Mouse (Mus musculus) heart, postnatal 14 days (tissue): ENCODE results near the gene Cd209a. TPM values are rescaled to one million over a fixed set of nuclear protein-coding genes. Genes with fewer than 3 reads are reported as not detected.
"Not testable (repeated sequence)": the region's sequence is repeated elsewhere in the genome, so short reads cannot be mapped to it uniquely, and the experiment has no call there.

ENCODE experiments used
- DNase-seq, 2 experiments: peaks; one replicate each; pipeline ENCODE4 v3.0.0; 2021 to 2022
- intact Hi-C: fragments of 180-260 bp; cut with DNase I; formaldehyde crosslinking; loops from one replicate; pipeline ENCODE4 v1.15.1; 2025
- long read RNA-seq, 2 experiments: library from polyadenylated mRNA; stranded (forward); transcript quantifications; one replicate each; pipeline ENCODE4 v2.0.0; 2021
- microRNA-seq, 2 experiments: library from miRNA; unstranded; fragments of <30 nt; microRNA quantifications; one replicate each; pipeline ENCODE4 v1.2.0; 2021 to 2022
- total RNA-seq, 2 experiments: library from RNA; stranded (reverse); gene quantifications; 2 replicates each; pipeline ENCODE4 v1.2.3; 2021

Gene Cd209a
- total RNA-seq, result under 1 TPM; 0.19 to 0.27 TPM
- long read RNA-seq, experiment 1, partial matches to known transcripts, result 0 of 1 reads
- long read RNA-seq, experiment 1, other reads (novel, unspliced or antisense), result 0 of 1 reads
- long read RNA-seq, experiment 2, result 0 reads

GRCm38 (mm10) chr8:3748761-3749160 is at the start of gene Cd209a:
Gene Cd209a (minus strand): TSS chr8:3748984.
- intact Hi-C loops, result no loop called here

GRCm38 (mm10) chr8:3768641-3769040 is 19.9 kb upstream of the Cd209a start:
- DNase-seq, intact Hi-C loops: not testable (repeated sequence)

More at GRCm38 (mm10) chr8:3748761-3749160, at the start of gene Cd209a:
- DNase-seq, result no peak

- DNase-seq, result peak; percentile 79 to 84
- intact Hi-C loops, result no loop called here
These were observed 5.6 kb upstream of the Cd209a start for GRCm38 (mm10) chr8:3754261-3754850.

- intact Hi-C loops, result no loop called here
- DNase-seq, result no peak
These were observed 11.8 kb downstream of the Cd209a start for GRCm38 (mm10) chr8:3736947-3737346.

- intact Hi-C loops, result no loop called here
These were observed 13.2 kb downstream of the Cd209a start for GRCm38 (mm10) chr8:3735599-3735998.

GRCm38 (mm10) chr8:3734084-3734483 is 14.7 kb downstream of the Cd209a start:
- intact Hi-C loops, result no loop called here

More at GRCm38 (mm10) chr8:3735599-3735998, 13.2 kb downstream of the Cd209a start:
- DNase-seq, result no peak

GRCm38 (mm10) chr8:3721041-3721440 is 27.7 kb downstream of the Cd209a start:
- intact Hi-C loops, result no loop called here
- no peak for DNase-seq

More at GRCm38 (mm10) chr8:3734084-3734483, 14.7 kb downstream of the Cd209a start:
- DNase-seq, result no peak

GRCm38 (mm10) chr8:3720551-3720950 is 28.2 kb downstream of the Cd209a start, which contains the start of gene Clec4g:
Gene Clec4g (minus strand): TSS chr8:3720651.
- intact Hi-C loops, result no loop called here
- DNase-seq, result no peak

GRCm38 (mm10) chr8:3718559-3718958 is 30.2 kb downstream of the Cd209a start:
- intact Hi-C loops, result loop anchor here (5.0 kb wide), 2 partner anchors 239 to 869 kb away; no protein-coding TSS in a partner anchor
- peak; percentile 71 to 80 for DNase-seq

- intact Hi-C loops, result loop anchor here (5.0 kb wide), 2 partner anchors 240 to 870 kb away; no protein-coding TSS in a partner anchor
- DNase-seq, result peak in 1 of 2 experiments; percentile 23
These were observed 31.3 kb downstream of the Cd209a start for GRCm38 (mm10) chr8:3717321-3717954.

GRCm38 (mm10) chr8:3711646-3712045 is 37.1 kb downstream of the Cd209a start:
- intact Hi-C loops, result no loop called here

GRCm38 (mm10) chr8:3710312-3710711 is 38.5 kb downstream of the Cd209a start:
- intact Hi-C loops, result no loop called here
- no peak for DNase-seq

More at GRCm38 (mm10) chr8:3711646-3712045, 37.1 kb downstream of the Cd209a start:
- no peak for DNase-seq

- DNase-seq, result no peak
- intact Hi-C loops, result no loop called here
These were observed 41.2 kb downstream of the Cd209a start for GRCm38 (mm10) chr8:3707611-3708010.

- intact Hi-C loops, result no loop called here
- DNase-seq, result no peak
These were observed 43.1 kb downstream of the Cd209a start for GRCm38 (mm10) chr8:3705711-3706110.

- no peak for DNase-seq
- intact Hi-C loops, result no loop called here
These were observed 47.3 kb downstream of the Cd209a start for GRCm38 (mm10) chr8:3701491-3701890.

- no peak for DNase-seq
- intact Hi-C loops, result no loop called here
These were observed 54.7 kb downstream of the Cd209a start, which contains the start of gene Fcer2a for GRCm38 (mm10) chr8:3694121-3694520. Gene Fcer2a (minus strand): TSS chr8:3694175.

Small RNA genes within 50 kb of the gene (microRNA-seq; reads per million reads assigned to microRNA genes)
- 0 reads per million in 2 experiments for gene Gm24934

Other genes with a start within 250 kb of the Cd209a start
- gene Mcoln1, start 248.5 kb downstream of the Cd209a start, total RNA-seq, result 10 to 100 TPM; 23.8 to 26.4 TPM
- gene Pnpla6, start 233.6 kb downstream of the Cd209a start, total RNA-seq, result 10 to 100 TPM; 12.3 to 14.0 TPM
- gene C330021F23Rik, start 181.0 kb downstream of the Cd209a start, total RNA-seq, result under 1 TPM; 0.43 to 0.51 TPM
- 1 to 10 TPM in 1 of 2 experiments, under 1 TPM in 1; 0.37 to 1.8 TPM for gene Camsap3, start 161.7 kb downstream of the Cd209a start, total RNA-seq
- gene Xab2, start 127.7 kb downstream of the Cd209a start, total RNA-seq, result 10 to 100 TPM; 18.4 to 19.3 TPM
- 10 to 100 TPM; 61.7 to 66.4 TPM for gene Pet100, start 127.4 kb downstream of the Cd209a start, total RNA-seq
- not detected for gene Pcp2, start 123.4 kb downstream of the Cd209a start, total RNA-seq
- gene Stxbp2, start 118.0 kb downstream of the Cd209a start, total RNA-seq, result 10 to 100 TPM in 1 of 2 experiments, 1 to 10 TPM in 1; 7.7 to 10.1 TPM
- 1 to 10 TPM; 1.7 to 5.2 TPM for gene Retn, start 93.2 kb downstream of the Cd209a start, total RNA-seq
- under 1 TPM in 1 of 2 experiments, not detected in 1; 0.29 TPM for gene Mcemp1, start 83.2 kb downstream of the Cd209a start, total RNA-seq
- gene Fcor, start 76.6 kb downstream of the Cd209a start, total RNA-seq, result 1 to 10 TPM in 1 of 2 experiments, under 1 TPM in 1; 0.90 to 1.5 TPM
- gene Trappc5, start 72.7 kb downstream of the Cd209a start, total RNA-seq, result 10 to 100 TPM; 16.6 to 18.0 TPM
- under 1 TPM in 1 of 2 experiments, not detected in 1; 0.34 TPM for gene Fcer2a, start 54.8 kb downstream of the Cd209a start, total RNA-seq
- gene Clec4g, start 28.3 kb downstream of the Cd209a start, total RNA-seq, result 1 to 10 TPM in 1 of 2 experiments, under 1 TPM in 1; 0.68 to 1.2 TPM
- not detected for gene Cd209e, start 105.3 kb upstream of the Cd209a start, total RNA-seq
- not detected for gene Cd209d, start 129.6 kb upstream of the Cd209a start, total RNA-seq
- under 1 TPM; 0.15 to 0.53 TPM for gene Cd209b, start 177.9 kb upstream of the Cd209a start, total RNA-seq
- gene Cd209c, start 205.8 kb upstream of the Cd209a start, total RNA-seq, result under 1 TPM in 1 of 2 experiments, not detected in 1; 0.20 TPM